Mouse (Mus musculus): ENCODE measurements around the gene Klhl10.

The Klhl10 gene

DNA sequence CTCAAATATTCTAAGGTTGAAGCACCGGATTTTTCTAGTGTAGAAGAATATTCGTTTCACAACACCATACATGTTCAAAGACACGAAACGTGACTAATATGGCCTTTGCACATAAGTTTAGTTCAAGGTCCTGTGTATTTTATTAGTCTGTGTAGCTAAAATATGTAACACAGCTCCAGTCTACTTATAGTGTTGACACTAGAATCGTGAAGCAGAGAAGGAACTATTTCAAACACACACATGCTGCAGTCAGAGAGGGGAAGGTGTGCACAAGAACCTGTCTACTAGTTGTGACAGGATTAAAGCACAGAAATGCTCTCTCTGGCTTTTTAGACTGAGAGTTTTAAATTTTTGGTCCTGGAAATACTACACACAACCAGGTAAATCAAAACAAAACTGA is 16.0 kb downstream of the Klhl10 start:
- in situ Hi-C loops (cut with MboI, MseI) = no loop called here

DNA sequence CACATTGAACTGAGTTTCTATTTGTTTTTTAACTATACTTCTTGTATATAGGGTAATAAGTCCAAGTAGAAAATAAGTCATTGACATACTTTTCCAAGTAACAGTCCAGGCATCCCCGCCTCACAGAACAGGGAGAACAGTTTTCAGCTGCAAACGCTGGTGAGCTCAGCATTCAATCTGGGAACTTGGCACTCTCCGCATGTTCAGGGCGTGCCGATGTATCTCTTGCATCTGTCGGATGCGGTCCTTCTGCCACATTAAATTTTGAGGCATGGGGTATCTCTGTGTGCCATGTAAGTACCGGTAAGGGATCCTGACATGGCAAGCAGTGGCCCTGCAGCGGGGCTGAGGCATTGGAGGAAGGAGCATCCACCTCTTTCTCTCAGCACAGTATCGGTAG is 21.0 kb downstream of the Klhl10 start:
- in situ Hi-C loops (cut with MboI, MseI) = no loop called here

- in situ Hi-C loops (cut with MboI, MseI) = no loop called here
Measured at GRCm38 (mm10) chr11:100465229-100465792, 23.6 kb downstream of the Klhl10 start.

- in situ Hi-C loops (cut with MboI, MseI) = no loop called here
Measured at GRCm38 (mm10) chr11:100465833-100466232, 24.1 kb downstream of the Klhl10 start.

- in situ Hi-C loops (cut with MboI, MseI) = no loop called here
Measured at GRCm38 (mm10) chr11:100471352-100472196, 29.9 kb downstream of the Klhl10 start.

DNA sequence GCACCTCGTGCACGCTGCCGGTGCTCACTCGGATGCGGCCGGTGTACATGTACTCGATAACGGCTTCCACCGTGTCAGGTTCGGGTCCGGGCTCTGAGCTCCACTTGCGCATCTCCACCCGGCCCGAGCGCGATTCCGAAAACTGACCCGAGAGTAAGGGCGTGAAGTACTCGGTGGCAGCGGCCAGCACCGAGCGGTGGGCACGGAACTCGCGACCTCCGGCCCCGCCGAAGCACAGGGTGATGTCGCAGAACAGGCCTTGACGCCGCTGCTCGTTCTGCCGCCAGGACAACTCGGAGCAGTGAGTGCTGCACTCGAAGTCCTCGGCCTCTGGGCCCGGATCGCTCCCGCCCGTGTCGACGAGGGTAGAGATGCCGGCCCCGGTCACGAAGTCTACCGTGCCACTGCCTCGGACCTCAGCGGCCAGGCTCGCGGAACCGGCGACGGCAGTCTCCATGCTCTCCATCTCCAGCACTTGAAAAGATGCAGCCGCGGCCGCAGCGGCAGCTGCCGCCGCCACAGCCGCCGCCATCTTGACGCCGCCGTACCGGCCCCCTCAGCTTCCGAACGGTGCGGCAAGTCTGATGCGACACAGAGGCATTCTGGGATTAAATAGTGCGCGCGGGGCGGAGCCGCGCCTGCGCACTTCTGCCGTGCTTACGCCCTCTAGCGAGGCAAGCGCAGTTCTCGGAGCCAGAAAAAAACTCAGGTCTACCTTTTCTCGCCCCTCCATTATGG is 30.6 kb downstream of the Klhl10 start, which contains the start of gene Klhl11:
Klhl11 (minus strand) TSS at position 545 of the 738 bp plus-strand sequence.
- in situ Hi-C loops (cut with MboI, MseI) = no loop called here

DNA sequence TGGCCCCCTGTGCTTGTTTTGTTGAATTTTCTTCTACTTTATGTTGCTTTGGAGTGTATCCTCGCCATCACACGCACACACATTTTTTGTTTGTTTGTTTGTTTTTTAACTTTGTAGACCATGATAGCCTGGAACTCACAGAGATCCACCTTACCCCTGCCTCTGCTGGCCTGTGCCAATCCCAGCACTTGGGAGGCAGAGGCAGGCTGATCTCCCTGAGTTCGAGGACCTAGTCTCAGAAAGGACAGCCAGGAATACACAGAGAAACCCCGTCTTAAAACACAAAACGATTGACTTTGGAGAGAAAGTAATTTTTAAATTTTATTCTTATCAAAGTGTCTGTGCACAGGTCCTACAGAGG is 31.2 kb downstream of the Klhl10 start:
- in situ Hi-C loops (cut with MboI, MseI) = no loop called here

- in situ Hi-C loops (cut with MboI, MseI) = no loop called here
Measured at GRCm38 (mm10) chr11:100476281-100476680, 34.6 kb downstream of the Klhl10 start.

DNA sequence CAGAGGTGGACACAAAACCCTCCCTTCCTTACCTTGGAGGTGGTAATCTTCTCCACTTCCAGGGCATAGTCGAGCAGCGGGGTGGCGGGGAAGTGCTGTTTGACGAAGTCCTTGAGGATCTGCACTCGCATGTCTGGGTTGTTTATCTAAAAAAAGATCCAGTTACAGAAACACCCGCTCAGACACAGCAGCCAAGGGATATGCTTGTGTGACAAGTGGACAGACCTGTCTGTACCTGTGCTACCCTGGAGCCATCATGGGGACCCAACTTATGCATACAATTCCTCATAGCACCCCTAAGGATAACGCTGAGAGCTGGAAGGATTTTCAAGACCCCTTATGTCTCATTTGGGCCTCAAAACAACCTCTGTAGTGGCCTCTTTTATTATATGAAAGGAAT is 37.4 kb downstream of the Klhl10 start:
- in situ Hi-C loops (cut with MboI, MseI) = no loop called here

DNA sequence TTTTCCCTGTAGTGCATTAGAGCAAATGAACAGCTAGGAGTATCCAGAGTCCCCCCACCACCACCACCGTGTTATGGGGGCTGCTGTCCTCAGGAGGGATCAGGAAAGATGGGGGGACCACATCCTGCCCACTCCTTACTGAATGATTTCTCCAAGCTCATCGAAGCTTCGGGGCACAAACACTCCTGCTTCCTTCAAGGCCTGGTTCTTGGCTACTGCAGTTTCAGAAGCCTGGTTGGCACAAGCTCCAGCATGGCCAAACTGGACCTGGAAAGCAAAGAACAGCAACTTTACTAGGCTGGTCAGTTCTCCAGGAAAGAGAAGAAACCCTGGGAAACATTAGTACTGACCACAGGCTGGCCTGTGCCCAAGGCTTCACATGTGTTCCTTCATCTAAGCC is 42.7 kb downstream of the Klhl10 start:
- in situ Hi-C loops (cut with MboI, MseI) = loop anchor here (5.0 kb wide), 1 partner anchor 38 kb away; no protein-coding TSS in a partner anchor

GRCm38 (mm10) chr11:100485801-100486538 is 44.3 kb downstream of the Klhl10 start:
- in situ Hi-C loops (cut with MboI, MseI) = no loop called here

DNA sequence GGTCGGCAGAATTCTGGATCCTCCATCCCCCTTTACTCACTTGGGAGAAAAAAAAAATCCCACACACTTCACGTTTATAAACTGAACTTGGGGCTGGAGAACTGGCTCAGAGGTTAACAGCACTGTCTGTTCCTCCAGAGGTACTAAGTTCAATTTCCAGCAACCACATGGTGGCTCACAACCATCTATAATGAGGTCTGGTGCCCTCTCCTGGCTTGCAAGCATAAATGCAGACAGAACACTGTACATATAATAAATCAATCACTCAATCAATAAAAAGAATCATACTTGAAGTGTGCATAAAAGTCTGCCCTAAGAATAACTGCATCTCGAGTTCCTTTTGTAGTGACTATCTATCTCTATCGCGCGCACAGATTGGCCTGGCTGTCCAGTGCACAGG is 49.2 kb downstream of the Klhl10 start:
- in situ Hi-C loops (cut with MboI, MseI) = no loop called here

- in situ Hi-C loops (cut with MboI, MseI) = no loop called here
Measured at GRCm38 (mm10) chr11:100493771-100494170, 52.1 kb downstream of the Klhl10 start.

DNA sequence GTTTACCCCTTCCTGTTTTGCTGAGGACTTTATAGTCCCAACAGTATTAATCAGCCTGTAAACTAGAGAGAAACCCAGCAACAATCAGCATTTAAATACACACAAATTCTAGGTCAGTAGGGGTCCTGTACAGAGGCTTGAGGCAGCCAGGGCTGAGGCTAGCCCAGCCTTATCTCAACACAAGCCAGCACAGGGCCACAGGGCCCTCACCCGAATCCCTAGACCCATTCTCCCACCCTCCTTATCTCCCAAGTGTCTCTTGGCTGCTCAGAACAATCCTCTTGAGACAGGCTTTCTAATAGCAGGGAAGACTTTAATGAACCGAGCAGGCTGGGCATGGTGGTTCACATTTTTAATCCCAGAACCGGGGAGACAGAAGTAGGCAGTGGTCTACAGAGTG is 58.5 kb downstream of the Klhl10 start:
- in situ Hi-C loops (cut with MboI, MseI) = no loop called here

GRCm38 (mm10) chr11:100500651-100501050 is 58.9 kb downstream of the Klhl10 start:
- in situ Hi-C loops (cut with MboI, MseI) = no loop called here

DNA sequence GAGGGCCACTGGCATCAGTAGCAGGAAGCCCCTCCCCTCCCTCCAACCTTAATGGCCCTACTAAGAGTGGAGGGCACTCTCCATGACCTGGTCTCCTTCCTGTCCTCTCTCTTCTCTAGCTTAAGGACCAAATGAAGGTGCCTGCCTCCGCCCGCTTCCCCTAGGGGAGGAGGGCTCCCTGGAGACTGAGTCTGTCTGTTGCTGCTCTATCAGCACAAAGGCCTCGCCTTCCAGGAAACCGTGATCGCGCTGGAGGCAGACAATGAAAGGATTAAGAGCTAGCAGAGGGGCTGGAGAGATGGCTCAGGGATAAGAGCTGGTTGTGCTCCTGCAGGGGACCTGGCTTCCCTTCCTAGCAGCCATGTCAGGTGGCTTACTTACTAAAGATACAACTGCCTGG is 59.6 kb downstream of the Klhl10 start:
- in situ Hi-C loops (cut with MboI, MseI) = no loop called here

DNA sequence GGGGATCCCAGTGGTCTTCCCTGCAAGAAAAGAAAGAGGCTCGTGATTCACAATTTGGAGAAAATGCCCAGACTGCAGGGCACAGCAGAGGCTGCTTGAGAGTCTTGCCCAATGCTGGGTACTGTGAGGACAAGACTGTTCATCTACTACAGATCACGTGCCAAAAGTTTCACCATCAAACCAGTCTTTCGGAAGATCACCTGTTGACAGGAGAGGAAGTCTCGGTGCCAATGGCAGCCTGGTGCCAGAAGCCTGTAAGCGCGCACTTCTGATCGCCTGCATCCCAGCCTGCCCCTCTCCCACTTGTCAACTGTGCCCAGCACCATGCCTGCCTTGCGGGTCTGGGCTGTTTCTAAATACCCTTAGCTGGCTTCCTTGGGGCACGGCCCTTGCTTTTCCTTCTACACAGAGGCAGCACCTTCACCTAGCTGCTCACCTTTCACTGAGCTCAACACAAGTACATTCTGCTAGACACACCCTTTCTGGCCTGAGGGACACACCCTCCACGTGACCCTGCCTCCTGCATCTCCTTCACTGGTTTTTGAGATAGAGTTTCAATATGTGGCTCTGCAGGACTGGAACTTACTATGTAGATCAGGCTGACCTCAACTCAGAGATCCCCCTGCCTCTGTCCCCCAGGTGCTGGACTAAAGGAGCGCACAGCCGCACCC is 63.4 kb downstream of the Klhl10 start:
- in situ Hi-C loops (cut with MboI, MseI) = no loop called here

DNA sequence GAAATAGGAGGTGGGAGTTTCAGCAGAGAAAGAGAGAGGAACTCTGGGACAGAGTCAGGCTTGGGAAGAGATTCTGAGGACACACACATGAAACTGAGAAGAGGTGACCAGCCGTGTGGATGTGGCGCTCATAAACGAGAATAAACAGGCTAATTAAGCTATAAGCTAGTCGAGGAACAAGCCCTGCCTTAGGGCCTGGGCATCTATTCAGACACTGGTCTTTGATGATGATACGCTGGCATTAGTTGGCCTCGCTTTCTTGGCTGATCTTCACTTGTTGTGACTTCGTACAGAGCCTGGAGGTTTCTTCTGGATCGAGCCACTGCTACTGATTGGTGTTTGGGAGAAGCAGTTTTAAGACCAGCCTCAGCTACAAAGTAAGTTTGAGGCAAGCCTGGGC is 64.3 kb downstream of the Klhl10 start:
- in situ Hi-C loops (cut with MboI, MseI) = no loop called here
